Mouse (Mus musculus): ENCODE results near the gene Capn6. TPM values are rescaled to one million over a fixed set of nuclear protein-coding genes. Genes with fewer than 3 reads are reported as not detected.

Capn6 gene
- not detected in 2 replicates for total RNA-seq (2023)

GRCm38 (mm10) chrX:143827212-143827611 lies at the start of gene Capn6:
Capn6 (minus strand) TSS chrX:143827414.

Other genes starting within 250 kb of the Capn6 start
- not detected in 2 replicates for gene Dcx, start 105.9 kb upstream of the Capn6 start, total RNA-seq (2023)

Data from neutrophil, adult 65 days (primary cell).